Mouse (Mus musculus) spleen, adult 2 months (tissue): ENCODE data around the gene Cmtm1.

Experiments used
- CTCF ChIP-seq: fragments of 200-500 bp; IDR thresholded peaks from 2 replicates; pipeline ENCODE4 v1.5.1; 2011; ENCODE audit warnings: mild to moderate bottlenecking, inconsistent platforms; ENCODE audit not compliant: insufficient read depth, insufficient read length, insufficient replicate concordance; ENCODE audit errors: extremely low read depth
- POLR2A ChIP-seq: fragments of 200-500 bp; IDR thresholded peaks from 2 replicates; pipeline ENCODE4 v1.6.1; 2011; ENCODE audit warnings: low read depth, low read length, inconsistent platforms

DNA sequence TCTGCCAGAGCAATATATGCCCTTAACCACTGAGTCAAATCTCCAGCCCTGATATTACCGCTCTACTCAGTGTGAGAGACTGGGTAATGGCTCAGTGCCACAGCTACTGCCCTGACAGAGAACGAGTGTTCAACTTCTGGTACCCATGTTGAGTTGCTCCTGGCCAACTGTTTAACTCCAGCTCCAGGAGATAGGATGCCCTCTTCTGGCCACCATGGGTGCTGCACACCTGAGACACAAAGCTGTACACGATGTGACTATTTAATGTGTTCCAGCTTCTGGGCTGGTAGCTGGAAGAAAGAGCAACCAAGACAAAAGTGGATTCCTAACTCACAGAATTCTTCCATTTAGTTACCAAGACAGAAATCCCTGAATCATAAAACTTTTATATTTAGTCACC lies 56.9 kb downstream of the Cmtm1 start:
- TF ChIP-seq CTCF, result peak; percentile 66; the same call in 1 of the 2 replicates
- no peak for TF ChIP-seq POLR2A
